Mouse (Mus musculus) retina, adult 2 months (tissue): ENCODE measurements at regions not wholly inside any gene's neighbourhood (a gene's known extent, or its start where the extent isn't known, plus 50 kb on each side); places are given as distances from the start of the nearest gene placed in this dataset.
"Not testable (repeated sequence)": the region's sequence is repeated elsewhere in the genome, so short reads cannot be mapped to it uniquely, and the experiment has no call there.

Experiments
- DNase-seq: peaks from one replicate; pipeline ENCODE4 v3.0.0-alpha.2; 2012; ENCODE audit warnings: low read depth, low spot score

- DNase-seq = no peak
These were observed 312.3 kb downstream of the Hdgfl1 start for GRCm38 (mm10) chr13:26457487-26458253.

- DNase-seq = no peak
These were observed 343.3 kb downstream of the Hdgfl1 start for GRCm38 (mm10) chr13:26426639-26427038.

- DNase-seq = no peak
These were observed 345.5 kb downstream of the Hdgfl1 start for GRCm38 (mm10) chr13:26424513-26424912.

- DNase-seq = no peak
These were observed 364.2 kb downstream of the Hdgfl1 start for GRCm38 (mm10) chr13:26405757-26406156.

GRCm38 (mm10) chr13:26404707-26405106 is 365.3 kb downstream of the Hdgfl1 start:
- no peak for DNase-seq

- DNase-seq = no peak
These were observed 381.9 kb downstream of the Hdgfl1 start for GRCm38 (mm10) chr13:26387861-26388621.

GRCm38 (mm10) chr13:26382631-26383030 is 387.3 kb downstream of the Hdgfl1 start:
- no peak for DNase-seq

- no peak for DNase-seq
These were observed 387.8 kb downstream of the Hdgfl1 start for GRCm38 (mm10) chr13:26382154-26382553.

- DNase-seq = no peak
These were observed 394.4 kb downstream of the Hdgfl1 start for GRCm38 (mm10) chr13:26375546-26375945.

GRCm38 (mm10) chr13:26365911-26366310 is 404.1 kb downstream of the Hdgfl1 start:
- not testable (repeated sequence) for DNase-seq

GRCm38 (mm10) chr13:26356341-26356740 is 413.6 kb downstream of the Hdgfl1 start:
- no peak for DNase-seq

GRCm38 (mm10) chr13:26354421-26354820 is 415.5 kb downstream of the Hdgfl1 start:
- no peak for DNase-seq

- no peak for DNase-seq
These were observed 419.5 kb downstream of the Hdgfl1 start for GRCm38 (mm10) chr13:26350510-26350909.

- no peak for DNase-seq
These were observed 431.2 kb downstream of the Hdgfl1 start for GRCm38 (mm10) chr13:26338795-26339194.

GRCm38 (mm10) chr13:26325066-26325465 is 444.9 kb downstream of the Hdgfl1 start:
- no peak for DNase-seq

GRCm38 (mm10) chr13:26324633-26325032 is 445.3 kb downstream of the Hdgfl1 start:
- DNase-seq = no peak

GRCm38 (mm10) chr13:26318557-26318956 is 451.4 kb downstream of the Hdgfl1 start:
- DNase-seq = no peak

- DNase-seq = no peak
These were observed 457.5 kb downstream of the Hdgfl1 start for GRCm38 (mm10) chr13:26312246-26313010.

GRCm38 (mm10) chr13:26284073-26284444 is 485.9 kb downstream of the Hdgfl1 start:
- no peak for DNase-seq

- DNase-seq = no peak
These were observed 486.4 kb downstream of the Hdgfl1 start for GRCm38 (mm10) chr13:26283397-26284072.

GRCm38 (mm10) chr13:26282291-26282690 is 487.7 kb downstream of the Hdgfl1 start:
- no peak for DNase-seq

GRCm38 (mm10) chr13:26272850-26273249 is 497.1 kb downstream of the Hdgfl1 start:
- no peak for DNase-seq
